Mouse (Mus musculus) heart, adult 9 months (tissue): ENCODE results near the gene Emc7.
A peak's percentile ranks its signal among the peaks of the same experiment; 100 is the strongest.

ENCODE experiments used
- DNase-seq, 2 experiments: peaks; one replicate each; pipeline ENCODE4 v3.0.0; 2022; ENCODE audit warnings: low spot score in 2 of 2

The Emc7 gene

DNA sequence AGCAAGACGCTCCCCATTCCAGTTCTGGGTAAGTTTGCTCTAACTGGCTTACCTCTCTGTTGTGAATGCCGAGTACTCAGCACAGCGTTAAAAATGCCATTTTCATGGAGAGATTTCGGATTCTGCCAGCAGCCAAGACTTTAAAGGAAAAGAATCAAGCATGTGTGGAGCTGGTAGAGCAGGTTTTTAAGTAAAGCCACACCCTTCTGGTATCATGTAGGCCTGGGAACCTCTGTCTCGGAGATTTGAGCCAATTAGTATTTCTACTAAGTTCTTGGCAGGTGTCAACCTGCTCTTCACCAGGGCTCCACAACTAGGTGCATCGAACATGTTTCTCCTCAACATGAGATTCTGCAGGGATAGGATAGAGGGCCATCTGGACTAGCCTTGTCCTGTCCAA, 21.8 kb downstream of the Emc7 start:
- DNase-seq: no peak

DNA sequence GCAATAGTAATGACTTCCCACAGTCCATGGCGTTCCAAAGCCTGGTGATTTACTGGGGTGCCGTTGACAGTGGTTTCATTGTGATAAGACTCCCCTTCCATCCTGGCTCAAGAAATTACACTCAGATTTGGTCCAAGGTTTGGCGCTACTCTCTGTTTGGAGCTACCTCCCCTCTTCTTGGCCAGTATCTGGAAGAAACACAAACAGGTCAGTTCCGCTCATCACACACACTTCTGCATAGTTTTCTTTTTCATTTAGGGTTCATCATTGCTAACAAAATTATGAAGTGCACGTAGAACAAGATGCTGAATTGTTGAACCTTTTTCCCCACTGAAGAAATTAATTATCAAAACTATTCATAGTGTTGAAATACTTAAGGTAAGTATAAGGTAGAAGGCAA, 25.9 kb downstream of the Emc7 start, which contains the start of gene Chrm5:
Gene Chrm5, minus strand, starts transcription at position 101 of the 400 bp plus-strand sequence.
- no peak for DNase-seq

- no peak for DNase-seq
Measured at GRCm38 (mm10) chr2:112481564-112481963, 26.8 kb downstream of the Emc7 start.

DNA sequence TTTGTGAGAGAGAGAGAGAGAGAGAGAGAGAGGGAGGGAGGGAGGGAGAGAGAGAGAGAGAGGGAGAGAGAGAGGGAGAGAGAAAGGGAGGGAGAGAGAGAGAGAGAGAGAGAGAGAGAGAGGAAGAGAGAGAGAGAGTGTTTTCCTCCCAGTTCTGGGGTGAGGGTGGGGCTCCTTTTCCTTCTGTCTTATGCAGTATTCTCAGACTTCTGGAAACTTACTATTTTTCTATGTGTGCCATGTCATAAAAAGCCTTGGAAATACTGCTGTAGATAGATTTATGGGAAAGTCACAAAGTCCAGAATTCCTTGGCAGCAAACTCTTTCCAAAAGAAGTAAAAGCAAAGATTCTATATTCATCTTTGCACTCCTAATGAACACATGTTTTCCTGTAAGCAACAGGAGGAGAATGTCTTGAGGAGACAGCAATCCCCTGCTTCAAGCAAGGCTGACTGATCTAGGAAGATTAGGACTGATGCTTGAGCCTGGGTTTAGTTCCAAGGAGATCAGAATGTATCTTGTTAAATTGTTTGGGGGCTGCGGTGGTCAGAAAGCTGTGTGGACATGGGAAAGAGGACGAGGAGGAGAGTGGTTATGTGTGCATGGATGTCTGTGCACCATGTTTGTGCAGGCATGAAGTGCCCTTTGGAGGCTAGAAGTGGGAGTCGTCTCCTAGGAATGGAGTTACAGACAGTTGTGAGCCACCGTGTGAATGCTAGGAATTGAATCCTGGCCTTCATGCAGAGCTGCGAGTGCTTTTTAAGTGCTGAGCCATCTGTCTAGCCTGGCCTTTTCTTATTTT, 27.9 kb downstream of the Emc7 start:
- DNase-seq: no peak

GRCm38 (mm10) chr2:112483334-112483651, 28.5 kb downstream of the Emc7 start:
- no peak for DNase-seq

- peak; percentile 33 to 37 for DNase-seq
Measured at GRCm38 (mm10) chr2:112484886-112485285, 30.1 kb downstream of the Emc7 start.

DNA sequence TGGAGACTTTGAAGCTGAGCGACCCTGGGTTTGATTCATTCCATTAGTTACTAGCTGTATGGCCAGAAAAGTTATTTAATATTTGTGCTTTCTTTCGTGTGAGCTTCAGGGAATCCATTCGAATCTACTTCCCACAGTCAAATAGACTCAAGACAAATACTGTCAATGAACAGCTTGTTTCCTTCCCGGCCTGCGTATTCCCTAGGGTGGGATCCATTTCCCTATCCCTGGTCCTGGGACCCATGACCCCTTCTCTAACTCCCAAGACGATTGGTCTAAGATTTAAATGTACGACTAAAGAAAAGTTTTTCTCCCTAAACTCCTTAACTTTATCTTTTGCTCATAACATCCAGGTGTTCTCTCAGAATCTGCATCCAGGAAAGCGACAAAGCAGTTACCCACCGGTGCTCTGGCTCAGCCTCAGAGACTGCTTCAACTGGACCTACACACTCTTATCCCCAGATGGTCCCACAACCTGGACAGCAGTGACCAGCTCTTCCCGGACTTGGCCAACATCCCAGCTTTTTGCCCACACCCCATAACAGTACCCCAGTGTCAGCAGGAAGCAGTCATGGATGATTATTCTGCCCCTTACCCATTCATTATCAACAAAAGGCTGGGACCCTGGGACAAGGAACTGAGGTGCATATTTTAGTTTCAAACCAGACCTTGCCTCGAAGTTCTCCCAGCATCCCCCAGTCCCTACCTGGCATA, 35.8 kb downstream of the Emc7 start:
- no peak for DNase-seq

GRCm38 (mm10) chr2:112491629-112492028, 36.8 kb downstream of the Emc7 start:
- DNase-seq: no peak

DNA sequence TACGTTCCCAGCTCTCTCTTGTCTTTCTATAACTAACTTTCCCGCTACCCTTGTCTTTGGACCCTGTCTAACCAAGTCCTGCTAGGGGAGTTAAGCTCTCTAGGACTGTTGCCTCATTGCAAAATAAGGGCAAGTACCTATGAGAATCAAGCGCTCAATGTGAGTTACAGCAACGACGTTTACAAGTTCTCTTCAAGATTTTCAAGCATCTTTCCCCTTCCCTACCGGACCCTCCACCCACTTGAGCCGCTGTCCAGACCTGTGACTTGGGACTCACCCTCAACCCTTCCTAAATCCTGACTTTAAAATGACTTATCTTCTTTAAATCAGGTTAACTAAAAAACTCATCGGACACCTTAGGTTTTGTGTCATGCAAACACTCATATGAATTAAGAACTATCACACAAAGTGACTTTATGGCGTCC, 37.6 kb downstream of the Emc7 start:
- no peak for DNase-seq

- peak; percentile 89 to 91 for DNase-seq
Measured at GRCm38 (mm10) chr2:112492856-112493538, 38.2 kb downstream of the Emc7 start, which contains the start of gene Aven. Aven (plus strand) TSS chr2:112492964.

DNA sequence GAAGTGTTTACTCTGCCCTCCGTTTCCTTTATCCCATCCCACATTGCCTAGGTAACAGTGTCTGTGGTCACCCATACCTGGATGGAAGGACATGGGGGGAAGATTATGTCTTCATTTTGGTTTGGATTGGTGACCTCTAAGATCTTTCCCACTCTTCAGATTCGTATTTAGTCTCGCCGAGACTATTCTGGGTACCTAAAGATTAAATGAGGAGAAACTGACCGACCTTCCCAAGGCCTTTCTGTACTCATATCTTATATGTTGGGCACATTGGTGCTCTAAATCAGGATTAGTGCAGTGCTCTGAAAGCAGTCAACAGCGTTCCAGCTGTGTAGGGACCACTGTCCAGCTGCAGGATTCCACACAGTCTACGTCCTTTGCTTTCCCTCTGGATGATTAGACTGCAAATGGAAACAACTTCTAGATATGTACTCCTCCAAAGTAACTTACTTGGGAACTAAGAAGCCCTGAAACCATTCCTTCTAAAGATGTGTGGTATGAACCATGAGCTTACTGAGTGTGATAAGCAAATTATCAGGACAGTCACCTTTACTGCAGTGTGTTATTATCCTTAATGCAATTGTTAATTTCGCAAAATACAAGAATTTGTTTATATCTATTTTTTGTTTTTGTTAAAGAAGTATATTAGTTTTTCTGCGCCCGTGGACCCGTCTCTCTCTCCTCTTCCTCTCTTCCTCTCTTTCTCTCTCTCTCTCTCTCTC, 38.9 kb downstream of the Emc7 start:
- peak in 1 of 2 experiments; percentile 26 for DNase-seq

- DNase-seq: no peak
Measured at GRCm38 (mm10) chr2:112497851-112498250, 43.1 kb downstream of the Emc7 start.

DNA sequence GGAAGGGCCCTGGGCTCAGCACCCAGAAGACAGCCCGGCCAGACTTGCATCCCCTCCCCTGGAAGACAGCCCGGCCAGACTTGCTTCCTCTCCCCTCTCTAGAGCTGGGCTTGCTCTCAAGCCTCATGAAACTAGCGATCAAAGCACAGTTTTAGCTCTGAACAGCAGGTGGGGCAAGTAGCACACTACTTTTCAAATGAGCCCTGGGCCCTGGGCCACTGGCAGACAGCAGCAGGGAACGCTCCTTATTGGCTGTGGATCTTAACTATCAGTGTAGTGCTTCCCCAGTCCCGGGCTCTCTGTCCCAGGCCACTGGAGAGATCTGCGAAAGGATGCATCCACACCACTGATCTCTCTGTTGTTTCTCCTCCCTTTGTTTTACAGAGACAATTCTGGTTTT, 46.4 kb downstream of the Emc7 start:
- peak; percentile 76 to 78 for DNase-seq

DNA sequence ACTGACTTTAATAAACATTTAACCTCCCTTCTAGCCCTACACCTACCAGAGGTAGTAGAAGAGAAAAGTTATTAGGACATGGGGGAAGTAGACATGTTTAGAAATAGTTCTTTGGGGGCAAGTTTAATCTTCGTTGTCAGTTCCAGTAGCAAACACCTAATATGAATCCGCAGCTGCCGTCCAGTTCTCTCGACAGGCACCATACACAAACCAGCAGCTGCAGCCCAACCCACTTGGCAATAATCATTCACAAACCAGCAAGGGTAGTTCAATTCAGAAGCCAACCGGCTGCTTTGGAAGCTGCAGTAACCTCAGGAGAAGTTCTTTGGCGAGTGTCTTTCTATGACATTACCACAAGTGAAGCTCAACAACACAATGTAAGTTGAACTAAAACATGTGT, 49.2 kb downstream of the Emc7 start:
- no peak for DNase-seq

DNA sequence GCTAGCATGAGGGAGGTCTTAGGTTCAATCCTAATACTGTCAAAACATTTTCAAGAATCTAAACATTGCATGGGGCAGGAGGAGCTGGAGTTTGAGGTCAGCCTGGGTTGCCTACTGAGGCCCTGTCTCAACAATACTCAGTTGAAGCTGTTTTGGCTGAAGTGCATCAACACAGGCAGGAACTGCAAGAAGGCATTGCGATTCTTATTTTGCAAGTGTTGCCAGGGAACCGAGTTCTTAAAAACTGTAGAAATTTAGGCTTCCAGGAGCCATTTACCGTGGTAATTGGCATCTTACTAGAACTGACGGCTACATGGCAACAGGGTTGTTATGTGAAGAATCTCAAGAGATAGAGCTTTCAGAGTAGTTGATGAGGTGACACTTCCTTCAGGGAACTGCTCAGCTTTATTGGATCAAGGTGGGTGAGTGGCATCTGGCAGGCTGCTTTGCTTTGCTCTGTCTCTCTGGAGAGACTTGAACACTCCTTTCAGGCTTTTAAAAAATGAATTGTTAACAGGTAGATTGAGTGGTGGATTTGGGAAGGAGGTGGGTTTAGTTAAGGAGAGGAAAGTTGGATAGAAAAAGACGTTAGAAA, 52.1 kb downstream of the Emc7 start:
- DNase-seq: no peak

GRCm38 (mm10) chr2:112507444-112507843, 52.6 kb downstream of the Emc7 start:
- no peak for DNase-seq

- no peak for DNase-seq
Measured at GRCm38 (mm10) chr2:112510140-112510539, 55.3 kb downstream of the Emc7 start.

DNA sequence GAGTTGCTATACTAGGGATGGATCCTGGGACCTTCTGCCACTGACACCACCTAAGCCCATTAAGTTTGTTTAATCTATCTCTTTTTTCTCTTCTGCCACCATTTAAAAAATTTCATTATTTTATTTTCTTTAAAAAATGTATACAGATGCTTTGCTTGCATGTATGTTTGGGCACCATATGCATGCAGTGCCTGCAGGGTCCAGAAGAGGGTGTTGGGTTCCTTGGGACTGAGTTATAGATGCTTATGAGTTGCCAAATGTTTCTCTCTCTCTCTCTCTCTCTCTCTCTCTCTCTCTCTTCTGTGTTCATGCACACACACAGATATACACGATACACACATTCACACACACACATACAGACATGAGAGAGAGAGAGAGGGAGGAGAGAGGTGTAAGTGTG, 58.2 kb downstream of the Emc7 start:
- no peak for DNase-seq

GRCm38 (mm10) chr2:112516728-112517127, 61.9 kb downstream of the Emc7 start:
- no peak for DNase-seq

DNA sequence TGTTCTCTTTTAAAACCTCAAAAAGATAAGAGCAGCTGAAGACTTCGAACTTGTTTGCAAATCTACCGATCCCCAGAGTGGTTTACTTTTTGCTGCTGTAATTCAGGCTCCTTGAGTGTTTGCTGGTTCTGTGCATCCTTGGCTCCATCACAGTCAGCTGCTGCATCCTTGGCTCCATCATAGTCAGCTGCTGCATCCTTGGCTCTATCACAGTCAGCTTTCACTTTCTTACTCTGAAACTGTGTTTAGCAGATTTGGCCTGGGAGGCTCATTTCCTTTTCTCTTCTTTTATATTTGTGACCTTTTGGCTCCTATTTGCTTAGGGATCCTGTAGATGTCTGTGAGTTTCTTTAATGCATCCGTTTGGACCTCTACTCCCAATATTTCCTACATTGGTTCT, 62.4 kb downstream of the Emc7 start:
- no peak for DNase-seq

GRCm38 (mm10) chr2:112518541-112518940, 63.7 kb downstream of the Emc7 start:
- DNase-seq: no peak
